Comparison of ENCODE assay signal across 9 mouse cellular contexts in the genomic region with DNA sequence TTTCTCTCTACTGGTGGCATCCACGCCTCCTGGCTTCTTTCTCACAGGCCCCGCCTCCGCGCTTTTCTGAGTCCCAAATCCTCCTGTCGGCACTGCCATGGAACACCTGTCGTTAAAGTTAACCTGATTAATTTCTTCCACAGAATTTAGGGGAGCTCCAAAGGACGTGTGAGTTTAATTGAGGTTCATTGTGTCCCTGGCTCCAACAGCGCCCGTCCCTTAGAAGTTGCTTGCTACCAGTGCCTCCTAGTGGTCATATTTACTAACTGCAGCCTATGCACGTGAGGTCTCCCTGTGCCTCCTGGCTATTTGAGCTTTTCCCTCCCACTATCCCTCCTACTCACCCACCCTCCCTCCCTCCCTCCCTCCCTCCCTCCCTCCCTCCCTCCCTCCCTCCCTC. TPM values are rescaled to one million over a fixed set of nuclear protein-coding genes. Genes with fewer than 3 reads are reported as not detected.
DNase-seq lines count a peak whose midpoint lies in the region; ATAC-seq and TF ChIP-seq lines count a peak whose summit lies in the region.
"Had no signal": no experiment of that assay in that cellular context is flagged by ENCODE, and none has a peak within 500 bp of the region (broad histone marks: within the 10 kb centered on the region; RNA-seq: fewer than 3 reads in every experiment).

No protein-coding gene starts in this region.

- 0 out of 2 replicates have a peak overlapping the region, but pooled peaks have one; percentile 28 for H3K4me2 ChIP-seq in heart, embryonic 12.5 days
- H3K4me2 ChIP-seq in kidney, postnatal 0 days (ENCODE audit: low read length): no peak overlapping the region
- H3K4me2 ChIP-seq: liver, embryonic 13.5 days had no signal

- H3K9ac ChIP-seq in heart, embryonic 12.5 days: no peak overlapping the region
- H3K9ac ChIP-seq in kidney, postnatal 0 days (ENCODE audit: low read depth, low read length): no peak overlapping the region
- H3K9ac ChIP-seq: liver, embryonic 13.5 days had no signal

- ATAC-seq in common myeloid progenitor, adult 5-6 weeks (replicated peaks; ENCODE audit: low read depth, poor library complexity, severe bottlenecking): peak; percentile 80
- no peak for ATAC-seq in heart, embryonic 12.5 days (ENCODE audit: insufficient number of reproducible peaks, low FRiP score)
- ATAC-seq in kidney, postnatal 0 days (replicated peaks; ENCODE audit: low FRiP score, low read depth): peak; percentile 55

- peak; percentile 96 for DNase-seq in heart, adult 11 months
- no peak for DNase-seq in heart, postnatal 25 days (ENCODE audit: low spot score)
- DNase-seq in ES-CJ7 (ENCODE audit: low read depth, low spot score): peak; percentile 91
- DNase-seq in kidney, postnatal 0 days (ENCODE audit: low spot score): peak; percentile 91
- DNase-seq in mesoderm, embryonic 11.5 days (ENCODE audit: low read depth, low spot score): peak; percentile 87
- DNase-seq in thymus, postnatal 25 days: peak; percentile 73
- DNase-seq: liver, embryonic 13.5 days had no signal

- TF ChIP-seq CTCF in kidney, postnatal 0 days (IDR thresholded peaks at IDR 0.05; ENCODE audit: low read depth): peak; percentile 84

- no peak overlapping the region for H3K27ac ChIP-seq in heart, embryonic 12.5 days (ENCODE audit: poor library complexity, severe bottlenecking)
- no peak overlapping the region for H3K27ac ChIP-seq in kidney, postnatal 0 days
- H3K27ac ChIP-seq: liver, embryonic 13.5 days had no signal

- intact Hi-C loops in heart, postnatal 25 days (cut with DNase I): loop anchor here (1.0 to 5.0 kb wide), 3 partner anchors 50 to 170 kb away; partner anchors contain the start of gene Ryr1

- 9% methylated on average over 10 of the region's 10 CpGs for WGBS in heart, embryonic 12.5 days
- WGBS in kidney, postnatal 0 days: 14% methylated on average over 10 of the region's 10 CpGs

- no peaks in the 10 kb centered on the region for H3K36me3 ChIP-seq in heart, embryonic 12.5 days
- no peaks in the 10 kb centered on the region for H3K36me3 ChIP-seq in kidney, postnatal 0 days (ENCODE audit: insufficient read depth, low read length)
- H3K36me3 ChIP-seq: liver, embryonic 13.5 days had no signal

- peaks cover 35% of the 10 kb centered on the region for H3K27me3 ChIP-seq in heart, embryonic 12.5 days (replicated peaks)
- no peaks in the 10 kb centered on the region for H3K27me3 ChIP-seq in kidney, postnatal 0 days (ENCODE audit: insufficient read depth, low read length)

- no peak overlapping the region for H3K4me3 ChIP-seq in heart, embryonic 12.5 days
- H3K4me3 ChIP-seq in kidney, postnatal 0 days (replicated peaks; ENCODE audit: low read depth, low read length): no peak overlapping the region
- H3K4me3 ChIP-seq: liver, embryonic 13.5 days had no signal

- peaks cover 16% of the 10 kb centered on the region for H3K4me1 ChIP-seq in heart, embryonic 12.5 days (replicated peaks)
- H3K4me1 ChIP-seq in kidney, postnatal 0 days (replicated peaks; ENCODE audit: insufficient read depth, low read length): peaks cover 14% of the 10 kb centered on the region

- H3K9me3 ChIP-seq in heart, embryonic 12.5 days (replicated peaks): no peaks in the 10 kb centered on the region
- H3K9me3 ChIP-seq in kidney, postnatal 0 days (replicated peaks; ENCODE audit: low read length): no peaks in the 10 kb centered on the region
- H3K9me3 ChIP-seq: liver, embryonic 13.5 days had no signal

RNA-seq across cellular contexts. Expression of gene Dpf1, which starts 6.8 kb away (rescaled TPM):
- under 1 TPM in 1 of 2 experiments, not detected in 1; 0.53 TPM for total RNA-seq in heart, postnatal 25 days (2021)
- total RNA-seq in common myeloid progenitor, adult 5-6 weeks (2017): 3.2 TPM in 1 of 2 replicates, not detected in the other
- polyA plus RNA-seq in heart, embryonic 12.5 days (2016; fragmentation: Nextera tagmentation; extraction: Ambion mirVana): 2.2 TPM in 2 replicates
- 0.70 and 0.72 TPM in 2 replicates for polyA plus RNA-seq in kidney, postnatal 0 days (2015; fragmentation: Nextera tagmentation; extraction: Ambion mirVana)

RNA-seq across cellular contexts. Expression of gene Ppp1r14a, which starts 7.9 kb away (rescaled TPM):
- total RNA-seq in heart, postnatal 25 days (2021): 1 to 10 TPM; 9.6 to 9.9 TPM
- not detected in 2 replicates for total RNA-seq in common myeloid progenitor, adult 5-6 weeks (2017)
- 13.2 and 13.9 TPM in 2 replicates for polyA plus RNA-seq in heart, embryonic 12.5 days (2016; fragmentation: Nextera tagmentation; extraction: Ambion mirVana)
- 21.6 and 25.0 TPM in 2 replicates for polyA plus RNA-seq in kidney, postnatal 0 days (2015; fragmentation: Nextera tagmentation; extraction: Ambion mirVana)

RNA-seq across cellular contexts. Expression of gene Spint2, which starts 15.3 kb away (rescaled TPM):
- total RNA-seq in heart, postnatal 25 days (2021): 10 to 100 TPM; 33.5 to 37.1 TPM
- total RNA-seq in common myeloid progenitor, adult 5-6 weeks (2017): 25.3 and 28.6 TPM in 2 replicates
- polyA plus RNA-seq in heart, embryonic 12.5 days (2016; fragmentation: Nextera tagmentation; extraction: Ambion mirVana): 87.7 and 90.4 TPM in 2 replicates
- 460 and 496 TPM in 2 replicates for polyA plus RNA-seq in kidney, postnatal 0 days (2015; fragmentation: Nextera tagmentation; extraction: Ambion mirVana)

RNA-seq across cellular contexts. Expression of gene 2200002D01Rik, which starts 48.7 kb away (rescaled TPM):
- 1 to 10 TPM in 1 of 2 experiments, under 1 TPM in 1; 0.73 to 3.7 TPM for total RNA-seq in heart, postnatal 25 days (2021)
- 1.8 and 12.1 TPM in 2 replicates for total RNA-seq in common myeloid progenitor, adult 5-6 weeks (2017)
- 9.2 and 11.7 TPM in 2 replicates for polyA plus RNA-seq in heart, embryonic 12.5 days (2016; fragmentation: Nextera tagmentation; extraction: Ambion mirVana)
- 23.7 and 24.1 TPM in 2 replicates for polyA plus RNA-seq in kidney, postnatal 0 days (2015; fragmentation: Nextera tagmentation; extraction: Ambion mirVana)

RNA-seq across cellular contexts. Expression of gene Yif1b, which starts 58.9 kb away (rescaled TPM):
- total RNA-seq in heart, postnatal 25 days (2021): 10 to 100 TPM; 75.2 to 78.9 TPM
- 29.2 and 31.3 TPM in 2 replicates for total RNA-seq in common myeloid progenitor, adult 5-6 weeks (2017)
- 99.4 and 104 TPM in 2 replicates for polyA plus RNA-seq in heart, embryonic 12.5 days (2016; fragmentation: Nextera tagmentation; extraction: Ambion mirVana)
- 121 and 131 TPM in 2 replicates for polyA plus RNA-seq in kidney, postnatal 0 days (2015; fragmentation: Nextera tagmentation; extraction: Ambion mirVana)

Comparison
In these comparisons a context has a peak if more than half of its experiments do, and no peak if none do; other contexts are left out.
1. RNA of gene Ppp1r14a, which starts 7.9 kb away (total RNA-seq): 9.6 to 9.9 TPM in heart, postnatal 25 days; not detected in common myeloid progenitor, adult 5-6 weeks; every median in the first group is over 10 times any median in the second.